Mouse (Mus musculus): ENCODE measurements around the gene Rab44.

DNA sequence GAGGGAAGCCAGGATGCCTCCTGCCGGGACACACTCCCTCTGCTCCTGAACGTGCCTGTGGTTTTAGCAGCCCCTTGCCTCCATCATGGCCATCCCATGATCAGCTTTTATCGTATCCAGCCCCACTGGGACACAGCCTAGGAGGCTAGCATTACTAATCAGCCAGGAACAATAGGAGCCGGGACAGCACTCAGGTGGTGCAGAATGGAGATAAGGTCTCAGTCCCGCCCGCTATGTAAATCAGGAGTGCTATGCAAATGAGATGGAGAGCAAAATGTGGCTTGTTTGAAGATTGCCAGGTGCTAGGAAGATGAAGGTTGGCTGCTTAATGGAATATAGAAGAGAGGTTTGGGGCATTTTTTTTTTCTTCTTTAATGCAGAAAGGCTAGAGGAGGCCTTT lies 51.5 kb downstream of the Rab44 start:
- TF ChIP-seq GATA1 (IDR thresholded peaks at IDR 0.05; ENCODE audit: low read length) (no peak), TAL1 (IDR thresholded peaks at IDR 0.05; ENCODE audit: low read length) (peak; percentile 28; the same call in 1 of the 3 replicates)
